In the genomic region with DNA sequence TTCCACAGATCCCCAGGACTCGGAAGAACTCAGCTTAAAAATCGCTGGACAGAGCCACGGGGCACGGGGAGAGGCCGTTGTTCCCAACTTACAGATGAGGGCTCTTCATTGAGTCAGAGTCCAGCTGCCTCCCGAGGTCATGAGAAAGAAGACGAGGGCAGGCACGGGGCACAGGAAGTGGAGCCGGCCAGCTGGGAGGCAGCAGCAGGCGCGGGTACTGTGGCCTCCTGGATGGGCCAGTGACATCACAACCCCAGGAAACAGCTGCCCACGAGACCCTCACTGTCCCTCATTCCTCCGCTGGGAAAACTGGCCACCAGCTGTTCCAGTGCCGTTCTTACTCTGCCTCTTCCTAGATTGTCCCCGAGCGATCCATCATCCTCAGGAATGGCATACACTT, we compare ENCODE assay signal across 9 mouse cellular contexts. TPM values are rescaled to one million over a fixed set of nuclear protein-coding genes. Genes with fewer than 3 reads are reported as not detected.
DNase-seq lines count a peak whose midpoint lies in the region; ATAC-seq and TF ChIP-seq lines count a peak whose summit lies in the region.
"Had no signal": no experiment of that assay in that cellular context is flagged by ENCODE, and none has a peak within 500 bp of the region (broad histone marks: within the 10 kb centered on the region; RNA-seq: fewer than 3 reads in every experiment).

No protein-coding gene starts in this region.

- ATAC-seq in intestine, postnatal 0 days, result no peak
- ATAC-seq in cerebellum, adult (ENCODE audit: insufficient number of reproducible peaks, low FRiP score, low TSS enrichment), result no peak

- H3K4me1 ChIP-seq in intestine, postnatal 0 days (replicated peaks; ENCODE audit: control insufficient read depth, insufficient read depth, low read length), result 0 out of 2 replicates have a peak, but pooled peaks cover 7% of the 10 kb centered on the region

- no peak overlapping the region for H3K4me3 ChIP-seq in intestine, postnatal 0 days (ENCODE audit: low read depth, low read length)

- no peak overlapping the region for H3K4me2 ChIP-seq in intestine, postnatal 0 days (replicated peaks; ENCODE audit: low read depth)
- H3K4me2 ChIP-seq: liver, embryonic 11.5 days had no signal

- intact Hi-C loops in gastrocnemius, postnatal 14 days (cut with DNase I; ENCODE audit: low total_unique reads), result no loop called here
- intact Hi-C loops in left cerebral cortex, postnatal 36 days (cut with DNase I), result no loop called here

- H3K9me3 ChIP-seq in intestine, postnatal 0 days (ENCODE audit: control insufficient read depth), result no peaks in the 10 kb centered on the region

- no peaks in the 10 kb centered on the region for H3K27me3 ChIP-seq in intestine, postnatal 0 days (replicated peaks; ENCODE audit: control insufficient read depth, insufficient read depth, low read length)

- DNase-seq in gastrocnemius, postnatal 14 days, result peak; percentile 49
- no peak for DNase-seq in gastrocnemius, adult 8-10 months (ENCODE audit: low spot score in 2 of 2)
- peak; percentile 15 for DNase-seq in thymus, postnatal 14 days
- no peak for DNase-seq in thymus, adult 18-20 months
- peak; percentile 58 for DNase-seq in kidney, postnatal 14 days
- no peak for DNase-seq in left cerebral cortex, postnatal 36 days (ENCODE audit: low spot score in 2 of 2)

- WGBS in intestine, postnatal 0 days, result 24% methylated on average over 16 of the region's 16 CpGs

- TF ChIP-seq CTCF in intestine, postnatal 0 days (IDR thresholded peaks at IDR 0.05; ENCODE audit: low read depth), result no peak

- no peaks in the 10 kb centered on the region for H3K36me3 ChIP-seq in intestine, postnatal 0 days (ENCODE audit: control insufficient read depth, insufficient read depth)

- no peak overlapping the region for H3K9ac ChIP-seq in intestine, postnatal 0 days (ENCODE audit: low read depth, low read length)

- no peak overlapping the region for H3K27ac ChIP-seq in intestine, postnatal 0 days (ENCODE audit: low read depth, low read length)

RNA-seq across cellular contexts. Expression of gene Id3, which starts 23.3 kb away (rescaled TPM):
- 10 to 100 TPM; 28.4 to 28.7 TPM for total RNA-seq in gastrocnemius, postnatal 14 days (2021)
- total RNA-seq in gastrocnemius, adult 8-10 months (2022), result 10 to 100 TPM in 1 of 4 experiments, 1 to 10 TPM in 3; 8.7 to 16.7 (median 9.6) TPM
- 10 to 100 TPM; 35.3 to 40.7 TPM for total RNA-seq in left cerebral cortex, postnatal 36 days (2021)
- polyA plus RNA-seq in intestine, postnatal 0 days (2015; fragmentation: Nextera tagmentation; extraction: Ambion mirVana), result 106 and 118 TPM in 2 replicates

RNA-seq across cellular contexts. Expression of gene E2f2, which starts 52.2 kb away (rescaled TPM):
- 1 to 10 TPM; 4.0 to 6.5 TPM for total RNA-seq in gastrocnemius, postnatal 14 days (2021)
- total RNA-seq in gastrocnemius, adult 8-10 months (2022), result 1 to 10 TPM in 3 of 4 experiments, under 1 TPM in 1; 0.85 to 1.7 (median 1.5) TPM
- total RNA-seq in left cerebral cortex, postnatal 36 days (2021), result under 1 TPM; 0.61 to 0.72 TPM
- 4.1 and 4.2 TPM in 2 replicates for polyA plus RNA-seq in intestine, postnatal 0 days (2015; fragmentation: Nextera tagmentation; extraction: Ambion mirVana)

Comparison
In these comparisons a context has a peak if more than half of its experiments do, and no peak if none do; other contexts are left out.
1. DNase-seq: peak in gastrocnemius, postnatal 14 days (single experiment), thymus, postnatal 14 days (single experiment) and kidney, postnatal 14 days (single experiment); none in gastrocnemius, adult 8-10 months (0 of 2), thymus, adult 18-20 months (0 of 2) and left cerebral cortex, postnatal 36 days (0 of 2).